Mouse (Mus musculus) MEL (cell line): Measurements from ENCODE around the gene Sv2b. TPM values are rescaled to one million over a fixed set of nuclear protein-coding genes. Genes with fewer than 3 reads are reported as not detected.

Experiments used
- DNase-seq: peaks from one replicate; pipeline ENCODE4 v3.0.0; 2011; ENCODE audit warnings: low read depth, low spot score
- H3K27ac ChIP-seq: 2 replicates; pipeline ENCODE4 v1.5.1; 2012; ENCODE audit warnings: low read depth, mild to moderate bottlenecking, control low read depth, low read length, moderate library complexity; ENCODE audit not compliant: control insufficient read depth
- H3K27me3 ChIP-seq, 2 experiments: fragments of 150-350 bp in 1 of 2; sonication (generic) in 1 of 2; 2 replicates each; pipeline ENCODE4 v1.6.1; 2012; ENCODE audit warnings: low read length in 2 of 2, mild to moderate bottlenecking in 2 of 2, improper control_type of control experiment in 1 of 2, moderate library complexity in 1 of 2; ENCODE audit not compliant: insufficient read depth in 2 of 2, control insufficient read depth in 1 of 2
- H3K36me3 ChIP-seq, 2 experiments: 2 replicates each; pipeline ENCODE4 v1.6.1; 2012 to 2014; ENCODE audit warnings: low read length in 2 of 2, improper control_type of control experiment in 1 of 2, inconsistent platforms in 1 of 2, mild to moderate bottlenecking in 1 of 2; ENCODE audit not compliant: insufficient read depth in 2 of 2, control insufficient read depth in 1 of 2
- H3K4me1 ChIP-seq, 2 experiments: fragments of 150-350 bp in 1 of 2; sonication (generic) in 1 of 2; 2 replicates each; pipeline ENCODE4 v1.6.1; 2012; ENCODE audit warnings: low read length in 2 of 2, improper control_type of control experiment in 1 of 2, mild to moderate bottlenecking in 1 of 2; ENCODE audit not compliant: insufficient read depth in 2 of 2, control insufficient read depth in 1 of 2
- H3K4me3 ChIP-seq, 2 experiments: fragments of 150-350 bp in 1 of 2; sonication (generic) in 1 of 2; 2 replicates each; pipeline ENCODE4 v1.5.1; 2012; ENCODE audit warnings: low read depth in 2 of 2, low read length in 2 of 2, mild to moderate bottlenecking in 2 of 2, moderate library complexity in 2 of 2, control low read depth in 1 of 2, improper control_type of control experiment in 1 of 2; ENCODE audit not compliant: control insufficient read depth in 1 of 2, insufficient read depth in 1 of 2
- H3K79me2 ChIP-seq: 2 replicates; pipeline ENCODE4 v1.6.1; 2012; ENCODE audit warnings: mild to moderate bottlenecking, low read length, moderate library complexity; ENCODE audit not compliant: control insufficient read depth, poor library complexity, insufficient read depth
- H3K9ac ChIP-seq: 2 replicates; pipeline ENCODE4 v1.6.1; 2012; ENCODE audit warnings: low read depth, mild to moderate bottlenecking, control low read depth, low read length, moderate library complexity; ENCODE audit not compliant: control insufficient read depth, poor library complexity, severe bottlenecking
- H3K9me3 ChIP-seq: fragments of 150-350 bp; sonication (generic); replicated peaks from 2 replicates; pipeline ENCODE4 v1.6.1; 2012; ENCODE audit warnings: mild to moderate bottlenecking, low read length, improper control_type of control experiment, moderate library complexity; ENCODE audit not compliant: insufficient read depth
- CHD1 ChIP-seq: IDR thresholded peaks from 2 replicates; pipeline ENCODE4 v1.6.1; 2012; ENCODE audit warnings: low read depth, mild to moderate bottlenecking, inconsistent platforms, low read length, improper control_type of control experiment
- CHD2 ChIP-seq: IDR thresholded peaks from 2 replicates; pipeline ENCODE4 v1.6.1; 2011; ENCODE audit warnings: low read length, improper control_type of control experiment
- CTCF ChIP-seq, 3 experiments: IDR thresholded peaks in 2 of 3; conservative IDR thresholded peaks in 1 of 3; 2 replicates each; pipeline ENCODE4 v1.5.1; 2011 to 2012; ENCODE audit warnings: low read length in 3 of 3, low read depth in 2 of 3, mild to moderate bottlenecking in 2 of 3, improper control_type of control experiment in 1 of 3, inconsistent platforms in 1 of 3, mixed read lengths in 1 of 3, moderate library complexity in 1 of 3; ENCODE audit not compliant: control insufficient read depth in 1 of 3, insufficient read depth in 1 of 3, poor library complexity in 1 of 3, severe bottlenecking in 1 of 3
- EP300 ChIP-seq, 2 experiments: IDR thresholded peaks; 2 replicates each; pipeline ENCODE4 v1.6.1; 2011; ENCODE audit warnings: improper control_type of control experiment in 2 of 2, low read length in 2 of 2, low read depth in 1 of 2, mild to moderate bottlenecking in 1 of 2
- ETS1 ChIP-seq: IDR thresholded peaks from 2 replicates; pipeline ENCODE4 v1.6.1; 2012; ENCODE audit warnings: low read depth, mild to moderate bottlenecking, inconsistent platforms, low read length, improper control_type of control experiment, moderate library complexity
- GABPA ChIP-seq: IDR thresholded peaks from 2 replicates; pipeline ENCODE4 v1.6.1; 2012; ENCODE audit warnings: low read depth, mild to moderate bottlenecking, inconsistent platforms, low read length, improper control_type of control experiment, moderate library complexity
- GATA1 ChIP-seq: IDR thresholded peaks from 2 replicates; pipeline ENCODE4 v1.6.1; 2011; ENCODE audit warnings: low read depth, low read length, improper control_type of control experiment
- HCFC1 ChIP-seq: IDR thresholded peaks from 2 replicates; pipeline ENCODE4 v1.6.1; 2012; ENCODE audit warnings: low read depth, mild to moderate bottlenecking, inconsistent platforms, low read length, improper control_type of control experiment, moderate library complexity
- JUND ChIP-seq: IDR thresholded peaks from 2 replicates; pipeline ENCODE4 v1.6.1; 2011; ENCODE audit warnings: low read depth, mild to moderate bottlenecking, improper control_type of control experiment, low read length
- KAT2A ChIP-seq: conservative IDR thresholded peaks from 2 replicates; pipeline ENCODE4 v1.6.1; 2012; ENCODE audit warnings: low read depth, low read length, improper control_type of control experiment, inconsistent platforms
- MAFK ChIP-seq: IDR thresholded peaks from 2 replicates; pipeline ENCODE4 v1.6.1; 2011; ENCODE audit warnings: low read depth, mild to moderate bottlenecking, low read length, improper control_type of control experiment, borderline replicate concordance
- MAZ ChIP-seq: IDR thresholded peaks from 2 replicates; pipeline ENCODE4 v1.6.1; 2012; ENCODE audit warnings: low read depth, mild to moderate bottlenecking, inconsistent platforms, low read length, improper control_type of control experiment
- MEF2A ChIP-seq: IDR thresholded peaks from 2 replicates; pipeline ENCODE4 v1.6.1; 2014; ENCODE audit warnings: low read depth, mild to moderate bottlenecking, inconsistent platforms, low read length, improper control_type of control experiment; ENCODE audit not compliant: poor library complexity, insufficient replicate concordance, severe bottlenecking; ENCODE audit errors: extremely low read depth
- MXI1 ChIP-seq: IDR thresholded peaks from 2 replicates; pipeline ENCODE4 v1.6.1; 2011; ENCODE audit warnings: mild to moderate bottlenecking, low read depth, low read length, improper control_type of control experiment
- MYB ChIP-seq: IDR thresholded peaks from 2 replicates; pipeline ENCODE4 v1.6.1; 2011; ENCODE audit warnings: mild to moderate bottlenecking, low read depth, low read length, improper control_type of control experiment
- MYC ChIP-seq: IDR thresholded peaks from 2 replicates; pipeline ENCODE4 v1.6.1; 2011; ENCODE audit warnings: low read depth, mild to moderate bottlenecking, low read length, improper control_type of control experiment, moderate library complexity
- NRF1 ChIP-seq: IDR thresholded peaks from 2 replicates; pipeline ENCODE4 v1.6.1; 2014; ENCODE audit warnings: low read depth, mild to moderate bottlenecking, inconsistent platforms, low read length, improper control_type of control experiment, moderate library complexity; ENCODE audit not compliant: poor library complexity, insufficient read depth, severe bottlenecking
- POLR2A ChIP-seq, 2 experiments: IDR thresholded peaks; 2 replicates each; pipeline ENCODE4 v1.6.1; 2011 to 2012; ENCODE audit warnings: low read length in 2 of 2, mild to moderate bottlenecking in 2 of 2, control low read depth in 1 of 2, improper control_type of control experiment in 1 of 2, low read depth in 1 of 2, moderate library complexity in 1 of 2; ENCODE audit not compliant: control insufficient read depth in 1 of 2, insufficient read depth in 1 of 2, poor library complexity in 1 of 2
- POLR2AphosphoS2 ChIP-seq: IDR thresholded peaks from 2 replicates; pipeline ENCODE4 v1.6.1; 2011; ENCODE audit warnings: low read length, improper control_type of control experiment
- POLR2AphosphoS5 ChIP-seq: IDR thresholded peaks from 2 replicates; pipeline ENCODE4 v1.6.1; 2012; ENCODE audit warnings: low read depth, borderline replicate concordance, mild to moderate bottlenecking, inconsistent platforms, low read length, moderate library complexity, mixed read lengths
- RCOR1 ChIP-seq: IDR thresholded peaks from 2 replicates; pipeline ENCODE4 v1.6.1; 2012; ENCODE audit warnings: low read depth, mild to moderate bottlenecking, inconsistent platforms, low read length, improper control_type of control experiment
- SIN3A ChIP-seq: IDR thresholded peaks from 2 replicates; pipeline ENCODE4 v1.6.1; 2012; ENCODE audit warnings: low read length, improper control_type of control experiment, inconsistent platforms
- SMC3 ChIP-seq: IDR thresholded peaks from 2 replicates; pipeline ENCODE4 v1.6.1; 2011; ENCODE audit warnings: low read depth, low read length, improper control_type of control experiment
- TAL1 ChIP-seq: IDR thresholded peaks from 2 replicates; pipeline ENCODE4 v1.6.1; 2012; ENCODE audit warnings: mild to moderate bottlenecking, inconsistent platforms, low read length, moderate library complexity, mixed read lengths
- TCF12 ChIP-seq: IDR thresholded peaks from 2 replicates; pipeline ENCODE4 v1.6.1; 2014; ENCODE audit warnings: low read depth, mild to moderate bottlenecking, inconsistent platforms, low read length, improper control_type of control experiment, moderate library complexity
- UBTF ChIP-seq: IDR thresholded peaks from 2 replicates; pipeline ENCODE4 v1.6.1; 2012; ENCODE audit warnings: low read depth, mild to moderate bottlenecking, inconsistent platforms, low read length, improper control_type of control experiment, moderate library complexity, borderline replicate concordance; ENCODE audit not compliant: insufficient read depth
- USF1 ChIP-seq: IDR thresholded peaks from 2 replicates; pipeline ENCODE4 v1.6.1; 2014; ENCODE audit warnings: low read depth, mild to moderate bottlenecking, inconsistent platforms, low read length, improper control_type of control experiment, moderate library complexity
- USF2 ChIP-seq, 2 experiments: IDR thresholded peaks; 2 replicates each; pipeline ENCODE4 v1.6.1; 2011 to 2012; ENCODE audit warnings: improper control_type of control experiment in 2 of 2, low read length in 2 of 2, borderline replicate concordance in 1 of 2, inconsistent platforms in 1 of 2, low read depth in 1 of 2, mild to moderate bottlenecking in 1 of 2; ENCODE audit not compliant: insufficient read depth in 1 of 2
- ZKSCAN1 ChIP-seq: IDR thresholded peaks from 2 replicates; pipeline ENCODE4 v1.6.1; 2012; ENCODE audit warnings: low read depth, mild to moderate bottlenecking, inconsistent platforms, low read length, improper control_type of control experiment, moderate library complexity
- ZMIZ1 ChIP-seq: IDR thresholded peaks from 2 replicates; pipeline ENCODE4 v1.6.1; 2012; ENCODE audit warnings: low read depth, mild to moderate bottlenecking, inconsistent platforms, low read length, improper control_type of control experiment, moderate library complexity
- polyA plus RNA-seq, 2 experiments: library from polyadenylated mRNA; stranded (reverse) in 1 of 2; unstranded in 1 of 2; fragments of >175 nt in 1 of 2; fragments of >200 nt in 1 of 2; gene quantifications; 2 replicates each; pipeline versions ENCODE4 v1.2.1 to v1.2.4; 2012; ENCODE audit warnings: low replicate concordance in 2 of 2, low read depth in 1 of 2; ENCODE audit not compliant: insufficient read length in 2 of 2, insufficient read depth in 1 of 2, missing spikeins in 1 of 2
- total RNA-seq: library from RNA; depleted of rRNA; stranded (reverse); fragments of 300-350 nt; gene quantifications from 2 replicates; pipeline ENCODE4 v1.2.3, GENCODE M21; 2012

Sv2b gene
- total and polyA plus RNA-seq, 3 experiments, result not detected

- H3K27me3 ChIP-seq, result no peaks in the 10 kb centered on the region
- H3K4me1 ChIP-seq, result no peaks in the 10 kb centered on the region
- TF ChIP-seq ZMIZ1, result no peak
- no peak for TF ChIP-seq CTCF (IDR thresholded peaks at IDR 0.05 in 2 of 3, conservative IDR thresholded peaks at IDR 0.05 in 1 of 3; ENCODE audit: control insufficient read depth in 1 of 3, insufficient read depth in 1 of 3, low read depth in 2 of 3, low read length in 3 of 3, poor library complexity in 1 of 3, severe bottlenecking in 1 of 3)
- no peak for TF ChIP-seq CHD1
- TF ChIP-seq EP300 (IDR thresholded peaks at IDR 0.05; ENCODE audit: low read depth in 1 of 2, low read length in 2 of 2), result no peak
- TF ChIP-seq USF1, result no peak
- TF ChIP-seq HCFC1, result no peak
- no peak for TF ChIP-seq ETS1
- no peak for TF ChIP-seq ZKSCAN1
- TF ChIP-seq RCOR1, result no peak
- no peak for TF ChIP-seq MYB
- TF ChIP-seq MAZ, result no peak
- no peak for TF ChIP-seq JUND
- TF ChIP-seq KAT2A, result no peak
- TF ChIP-seq MYC, result no peak
- no peak for TF ChIP-seq POLR2A (IDR thresholded peaks at IDR 0.05; ENCODE audit: control insufficient read depth in 1 of 2, insufficient read depth in 1 of 2, low read depth in 1 of 2, low read length in 2 of 2, poor library complexity in 1 of 2)
- no peak for TF ChIP-seq GABPA
- TF ChIP-seq USF2 (IDR thresholded peaks at IDR 0.05; ENCODE audit: borderline replicate concordance in 1 of 2, insufficient read depth in 1 of 2, low read depth in 1 of 2, low read length in 2 of 2), result no peak
- TF ChIP-seq UBTF, result no peak
- TF ChIP-seq SIN3A, result no peak
- no peak for TF ChIP-seq TAL1
- H3K9ac ChIP-seq, result no peak overlapping the region
- H3K36me3 ChIP-seq, result no peaks in the 10 kb centered on the region
- peak; percentile 3 for DNase-seq
- no peaks in the 10 kb centered on the region for H3K9me3 ChIP-seq
- H3K27ac ChIP-seq, result no peak overlapping the region
- H3K4me3 ChIP-seq, result no peak overlapping the region
- no peaks in the 10 kb centered on the region for H3K79me2 ChIP-seq
Measured at GRCm38 (mm10) chr7:75305901-75306465, 3.1 kb downstream of the Sv2b start.

DNA sequence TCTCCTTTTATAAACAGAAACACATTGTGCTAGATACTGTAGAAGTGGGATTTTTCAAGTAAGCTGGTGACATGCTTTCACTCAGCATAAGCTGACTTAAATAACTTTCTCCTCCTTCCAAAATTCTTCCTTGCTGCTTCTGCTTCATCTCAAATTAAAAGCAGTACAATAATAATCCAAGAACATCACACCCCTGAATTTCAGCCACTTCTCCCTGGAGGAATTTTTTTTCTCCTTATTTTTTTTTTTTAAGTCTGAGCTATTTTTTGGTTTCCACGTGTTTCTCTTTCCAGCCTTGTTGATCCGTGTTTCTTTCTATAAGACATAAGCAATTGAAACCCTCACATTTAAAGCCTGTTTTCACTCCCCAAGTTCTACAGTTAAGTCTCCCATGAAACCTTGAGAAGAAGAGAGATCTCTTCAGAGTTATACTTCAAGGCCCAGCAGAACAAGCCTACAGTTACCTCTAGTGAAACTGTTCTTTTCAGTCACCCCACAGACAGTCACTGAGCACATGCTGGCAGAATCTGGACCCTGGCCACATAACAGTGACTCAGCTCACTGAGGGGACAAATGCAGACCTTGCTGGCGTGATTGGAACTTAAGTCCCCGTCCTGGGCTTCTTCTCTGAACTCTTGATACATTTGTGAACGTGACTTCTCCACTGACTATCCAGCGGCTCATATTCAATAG lies 6.4 kb downstream of the Sv2b start:
- H3K4me3 ChIP-seq, result no peak overlapping the region
- DNase-seq, result no peak
- H3K9me3 ChIP-seq, result no peaks in the 10 kb centered on the region
- H3K27ac ChIP-seq, result no peak overlapping the region
- no peaks in the 10 kb centered on the region for H3K36me3 ChIP-seq
- no peaks in the 10 kb centered on the region for H3K4me1 ChIP-seq
- no peaks in the 10 kb centered on the region for H3K79me2 ChIP-seq
- no peaks in the 10 kb centered on the region for H3K27me3 ChIP-seq
- no peak for TF ChIP-seq POLR2AphosphoS5
- no peak for TF ChIP-seq ETS1
- no peak for TF ChIP-seq POLR2AphosphoS2
- TF ChIP-seq CHD2, result no peak
- TF ChIP-seq GABPA, result no peak
- no peak for TF ChIP-seq TCF12
- no peak for TF ChIP-seq KAT2A
- no peak for TF ChIP-seq SMC3
- TF ChIP-seq ZMIZ1, result no peak
- no peak for TF ChIP-seq POLR2A (IDR thresholded peaks at IDR 0.05; ENCODE audit: control insufficient read depth in 1 of 2, insufficient read depth in 1 of 2, low read depth in 1 of 2, low read length in 2 of 2, poor library complexity in 1 of 2)
- no peak for TF ChIP-seq MAFK
- TF ChIP-seq TAL1, result no peak
- no peak for TF ChIP-seq GATA1
- no peak for TF ChIP-seq MEF2A
- TF ChIP-seq JUND, result no peak
- no peak for TF ChIP-seq MXI1
- no peak for TF ChIP-seq NRF1
- TF ChIP-seq, all 39 proteins: peak for 0
- no peak overlapping the region for H3K9ac ChIP-seq
